Mouse (Mus musculus): ENCODE results near the gene Il1rn.

- TF ChIP-seq CTCF (IDR thresholded peaks at IDR 0.05; ENCODE audit: low read depth, low read length) (no peak), POLR2A (IDR thresholded peaks at IDR 0.05; ENCODE audit: borderline replicate concordance, low read depth, low read length) (no peak)
Observed at GRCm38 (mm10) chr2:24335333-24335732, 1.3 kb upstream of the Il1rn start.

Data from bone marrow macrophage, adult 2 months (primary cell).